Mouse (Mus musculus): ENCODE data around the gene Asap2.
A peak's percentile ranks its signal among the peaks of the same experiment; 100 is the strongest.

The Asap2 gene

GRCm38 (mm10) chr12:21166884-21167575, 176.8 kb downstream of the Asap2 start:
- DNase-seq (ENCODE audit: low spot score in 2 of 2) = no peak

- no peak for DNase-seq (ENCODE audit: low spot score in 2 of 2)
Observed at GRCm38 (mm10) chr12:21167741-21168140, 177.5 kb downstream of the Asap2 start.

GRCm38 (mm10) chr12:21168149-21168548, 177.9 kb downstream of the Asap2 start:
- no peak for DNase-seq (ENCODE audit: low spot score in 2 of 2)

- peak in 1 of 2 experiments; percentile 29 for DNase-seq (ENCODE audit: low spot score in 2 of 2)
Observed at GRCm38 (mm10) chr12:21171776-21172490, 181.7 kb downstream of the Asap2 start.

GRCm38 (mm10) chr12:21173847-21174412, 183.7 kb downstream of the Asap2 start:
- DNase-seq (ENCODE audit: low spot score in 2 of 2) = no peak

GRCm38 (mm10) chr12:21176399-21176798, 186.1 kb downstream of the Asap2 start:
- no peak for DNase-seq (ENCODE audit: low spot score in 2 of 2)

- DNase-seq (ENCODE audit: low spot score in 2 of 2) = no peak
Observed at GRCm38 (mm10) chr12:21177123-21177698, 187.0 kb downstream of the Asap2 start.

GRCm38 (mm10) chr12:21180091-21180490, 189.8 kb downstream of the Asap2 start:
- DNase-seq (ENCODE audit: low spot score in 2 of 2) = no peak

- DNase-seq (ENCODE audit: low spot score in 2 of 2) = no peak
Observed at GRCm38 (mm10) chr12:21182786-21183185, 192.5 kb downstream of the Asap2 start.

GRCm38 (mm10) chr12:21183321-21183720, 193.1 kb downstream of the Asap2 start:
- no peak for DNase-seq (ENCODE audit: low spot score in 2 of 2)

GRCm38 (mm10) chr12:21186145-21186544, 195.9 kb downstream of the Asap2 start:
- no peak for DNase-seq (ENCODE audit: low spot score in 2 of 2)

- no peak for DNase-seq (ENCODE audit: low spot score in 2 of 2)
Observed at GRCm38 (mm10) chr12:21188880-21189279, 198.6 kb downstream of the Asap2 start.

GRCm38 (mm10) chr12:21191546-21191945, 201.3 kb downstream of the Asap2 start:
- no peak for DNase-seq (ENCODE audit: low spot score in 2 of 2)

- no peak for DNase-seq (ENCODE audit: low spot score in 2 of 2)
Observed at GRCm38 (mm10) chr12:21195497-21195896, 205.2 kb downstream of the Asap2 start.

GRCm38 (mm10) chr12:21196420-21196819, 206.2 kb downstream of the Asap2 start:
- DNase-seq (ENCODE audit: low spot score in 2 of 2) = no peak

- no peak for DNase-seq (ENCODE audit: low spot score in 2 of 2)
Observed at GRCm38 (mm10) chr12:21200613-21201012, 210.4 kb downstream of the Asap2 start.

- no peak for DNase-seq (ENCODE audit: low spot score in 2 of 2)
Observed at GRCm38 (mm10) chr12:21201485-21202269, 211.4 kb downstream of the Asap2 start.

- peak in 1 of 2 experiments; percentile 16 for DNase-seq (ENCODE audit: low spot score in 2 of 2)
Observed at GRCm38 (mm10) chr12:21204701-21205312, 214.5 kb downstream of the Asap2 start.

- DNase-seq (ENCODE audit: low spot score in 2 of 2) = no peak
Observed at GRCm38 (mm10) chr12:21205799-21206198, 215.5 kb downstream of the Asap2 start.

- no peak for DNase-seq (ENCODE audit: low spot score in 2 of 2)
Observed at GRCm38 (mm10) chr12:21207422-21207821, 217.2 kb downstream of the Asap2 start.

GRCm38 (mm10) chr12:21208172-21208795, 218.0 kb downstream of the Asap2 start:
- no peak for DNase-seq (ENCODE audit: low spot score in 2 of 2)

All from urinary bladder, adult 18-20 months (tissue).